Mouse (Mus musculus) thymus, adult 2 months (tissue): Measurements from ENCODE around the gene Akr1cl. TPM values are rescaled to one million over a fixed set of nuclear protein-coding genes. Genes with fewer than 3 reads are reported as not detected.
A peak's percentile ranks its signal among the peaks of the same experiment; 100 is the strongest.
"Not testable (repeated sequence)": the region's sequence is repeated elsewhere in the genome, so short reads cannot be mapped to it uniquely, and the experiment has no call there.

Source experiments
- DNase-seq: peaks from one replicate; pipeline ENCODE4 v3.0.0; 2021
- H3K27ac ChIP-seq: fragments of 200-500 bp; 2 replicates; pipeline ENCODE4 v1.5.1; 2012; ENCODE audit warnings: low read length, control low read depth; ENCODE audit not compliant: control insufficient read depth, insufficient read depth
- H3K27me3 ChIP-seq: fragments of 200-500 bp; 2 replicates; pipeline ENCODE4 v1.6.1; 2012; ENCODE audit warnings: mild to moderate bottlenecking, low read length, moderate library complexity, mixed read lengths; ENCODE audit not compliant: control insufficient read depth, insufficient read depth
- H3K36me3 ChIP-seq: fragments of 200-500 bp; 2 replicates; pipeline ENCODE4 v1.6.1; 2012; ENCODE audit warnings: mild to moderate bottlenecking, low read length, moderate library complexity; ENCODE audit not compliant: control insufficient read depth, insufficient read depth
- H3K4me1 ChIP-seq: fragments of 200-500 bp; replicated peaks from 2 replicates; pipeline ENCODE4 v1.6.1; 2012; ENCODE audit warnings: low read length; ENCODE audit not compliant: control insufficient read depth, insufficient read depth
- H3K4me3 ChIP-seq: fragments of 200-500 bp; 2 replicates; pipeline ENCODE4 v1.5.1; 2012; ENCODE audit warnings: mild to moderate bottlenecking, low read length, control low read depth, moderate library complexity; ENCODE audit not compliant: control insufficient read depth, insufficient read depth
- CTCF ChIP-seq: fragments of 200-500 bp; IDR thresholded peaks from 2 replicates; pipeline ENCODE4 v1.5.1; 2012; ENCODE audit warnings: mild to moderate bottlenecking, control low read depth, low read length, moderate library complexity, borderline replicate concordance; ENCODE audit not compliant: control insufficient read depth, poor library complexity, insufficient read depth; ENCODE audit errors: extremely low read depth
- POLR2A ChIP-seq: fragments of 200-500 bp; IDR thresholded peaks from 2 replicates; pipeline ENCODE4 v1.6.1; 2012; ENCODE audit warnings: mild to moderate bottlenecking, low read length, control low read depth, moderate library complexity; ENCODE audit not compliant: control insufficient read depth, poor library complexity, insufficient read depth; ENCODE audit errors: extremely low read depth
- WGBS: fragments of 180-500 bp; shearing (Covaris S2); methylation state at CpG from one replicate; pipeline ENCODE4 v1.1.7; 2018; 5-methylcytosine and 5-hydroxymethylcytosine counted together
- polyA plus RNA-seq: library from polyadenylated mRNA; depleted of rRNA; stranded (reverse); fragments of >200 nt; gene quantifications from 2 replicates; pipeline ENCODE4 v1.2.3, GENCODE M21; 2012

The Akr1cl gene
- polyA plus RNA-seq, 1 experiment = 0.20 TPM

GRCm38 (mm10) chr1:65052140-65052539 lies 19.6 kb upstream of the Akr1cl start:
- 74% methylated on average over 2 of the region's 2 CpGs for WGBS
- Histone ChIP-seq H3K27me3 (no peaks in the 10 kb centered on the region), H3K27ac (no peak overlapping the region), H3K4me3 (no peak overlapping the region), H3K4me1 (no peaks in the 10 kb centered on the region), H3K36me3 (no peaks in the 10 kb centered on the region)
- DNase-seq = no peak
- TF ChIP-seq POLR2A (no peak), CTCF (no peak)

GRCm38 (mm10) chr1:65051696-65052095 lies 19.1 kb upstream of the Akr1cl start:
- no peak for DNase-seq
- no peak for TF ChIP-seq POLR2A
- TF ChIP-seq CTCF = no peak
- no peaks in the 10 kb centered on the region for H3K27me3 ChIP-seq
- no peaks in the 10 kb centered on the region for H3K4me1 ChIP-seq
- WGBS = 85% methylated on average over 7 of the region's 7 CpGs
- H3K27ac ChIP-seq = no peak overlapping the region
- H3K4me3 ChIP-seq = no peak overlapping the region
- H3K36me3 ChIP-seq = no peaks in the 10 kb centered on the region

- H3K27ac ChIP-seq, H3K27me3 ChIP-seq, H3K4me1 ChIP-seq, H3K4me3 ChIP-seq, DNase-seq, H3K36me3 ChIP-seq: not testable (repeated sequence)
- 92% methylated on average over 12 of the region's 12 CpGs for WGBS
These were observed 18.4 kb upstream of the Akr1cl start, which contains the start of gene Cryge for GRCm38 (mm10) chr1:65050952-65051351. Gene Cryge (minus strand): TSS chr1:65051149.

- Histone ChIP-seq H3K27ac (no peak overlapping the region), H3K27me3 (no peaks in the 10 kb centered on the region), H3K36me3 (no peaks in the 10 kb centered on the region), H3K4me1 (no peaks in the 10 kb centered on the region), H3K4me3 (no peak overlapping the region)
- WGBS = 76% methylated on average over 12 of the region's 12 CpGs
- TF ChIP-seq POLR2A (no peak), CTCF (no peak)
- DNase-seq = no peak
These were observed 16.2 kb upstream of the Akr1cl start for GRCm38 (mm10) chr1:65048781-65049180.

- 42% methylated on average over 8 of the region's 8 CpGs for WGBS
- no peaks in the 10 kb centered on the region for H3K4me1 ChIP-seq
- peak; percentile 2 for DNase-seq
- H3K27me3 ChIP-seq = no peaks in the 10 kb centered on the region
- no peaks in the 10 kb centered on the region for H3K36me3 ChIP-seq
- TF ChIP-seq POLR2A = no peak
- no peak for TF ChIP-seq CTCF
- no peak overlapping the region for H3K4me3 ChIP-seq
- no peak overlapping the region for H3K27ac ChIP-seq
These were observed 14.0 kb upstream of the Akr1cl start for GRCm38 (mm10) chr1:65046401-65047109.

GRCm38 (mm10) chr1:65043433-65043832 lies 10.9 kb upstream of the Akr1cl start:
- no peaks in the 10 kb centered on the region for H3K27me3 ChIP-seq
- no peaks in the 10 kb centered on the region for H3K4me1 ChIP-seq
- DNase-seq = no peak
- no peaks in the 10 kb centered on the region for H3K36me3 ChIP-seq
- no peak overlapping the region for H3K4me3 ChIP-seq
- no peak for TF ChIP-seq POLR2A
- TF ChIP-seq CTCF = no peak
- 94% methylated on average over 2 of the region's 2 CpGs for WGBS
- no peak overlapping the region for H3K27ac ChIP-seq

GRCm38 (mm10) chr1:65041837-65042236 lies 9.3 kb upstream of the Akr1cl start:
- H3K36me3 ChIP-seq = no peaks in the 10 kb centered on the region
- no peaks in the 10 kb centered on the region for H3K4me1 ChIP-seq
- TF ChIP-seq CTCF = no peak
- TF ChIP-seq POLR2A = no peak
- no peak for DNase-seq
- no peak overlapping the region for H3K27ac ChIP-seq
- no peak overlapping the region for H3K4me3 ChIP-seq
- WGBS = 96% methylated on average over 3 of the region's 3 CpGs
- no peaks in the 10 kb centered on the region for H3K27me3 ChIP-seq
